Mouse (Mus musculus) myocyte (in vitro differentiated cells): ENCODE measurements at regions not wholly inside any gene's neighbourhood (a gene's known extent, or its start where the extent isn't known, plus 50 kb on each side); places are given as distances from the start of the nearest gene placed in this dataset.

Experiments used
- CEBPB ChIP-seq: IDR thresholded peaks from 2 replicates; pipeline ENCODE4 v1.6.1; 2011; ENCODE audit warnings: mild to moderate bottlenecking, moderate library complexity; ENCODE audit not compliant: poor library complexity, insufficient read depth, severe bottlenecking
- MAX ChIP-seq: IDR thresholded peaks from one replicate; pipeline ENCODE4 v1.6.1; 2011; ENCODE audit warnings: low read depth, mild to moderate bottlenecking, control low read depth
- MYOD1 ChIP-seq, 3 experiments: IDR thresholded peaks; one replicate each; pipeline ENCODE4 v1.6.1; 2011; ENCODE audit warnings: control low read depth in 2 of 3, low read depth in 2 of 3, mild to moderate bottlenecking in 2 of 3, moderate library complexity in 1 of 3; ENCODE audit not compliant: insufficient read length in 2 of 3, control insufficient read depth in 1 of 3
- MYOG ChIP-seq, 3 experiments: IDR thresholded peaks; one replicate each; pipeline ENCODE4 v1.6.1; 2011; ENCODE audit warnings: control low read depth in 2 of 3, low read depth in 2 of 3, mild to moderate bottlenecking in 2 of 3; ENCODE audit not compliant: insufficient read length in 2 of 3, control insufficient read depth in 1 of 3, insufficient read depth in 1 of 3
- POLR2A ChIP-seq: IDR thresholded peaks from one replicate; pipeline ENCODE4 v1.6.1; 2011; ENCODE audit warnings: low read depth, mild to moderate bottlenecking, control low read depth, moderate library complexity; ENCODE audit not compliant: insufficient read length
- POLR2AphosphoS2 ChIP-seq: IDR thresholded peaks from one replicate; pipeline ENCODE4 v1.6.1; 2011; ENCODE audit warnings: low read depth, control low read depth; ENCODE audit not compliant: insufficient read length
- SRF ChIP-seq: IDR thresholded peaks from one replicate; pipeline ENCODE4 v1.6.1; 2011; ENCODE audit warnings: low read depth; ENCODE audit not compliant: control insufficient read depth, insufficient read length
- TCF12 ChIP-seq: IDR thresholded peaks from one replicate; pipeline ENCODE4 v1.6.1; 2011; ENCODE audit warnings: mild to moderate bottlenecking, control low read depth; ENCODE audit not compliant: poor library complexity, insufficient read depth, severe bottlenecking
- USF1 ChIP-seq: IDR thresholded peaks from one replicate; pipeline ENCODE4 v1.6.1; 2011; ENCODE audit warnings: low read depth, mild to moderate bottlenecking, control low read depth, moderate library complexity

DNA sequence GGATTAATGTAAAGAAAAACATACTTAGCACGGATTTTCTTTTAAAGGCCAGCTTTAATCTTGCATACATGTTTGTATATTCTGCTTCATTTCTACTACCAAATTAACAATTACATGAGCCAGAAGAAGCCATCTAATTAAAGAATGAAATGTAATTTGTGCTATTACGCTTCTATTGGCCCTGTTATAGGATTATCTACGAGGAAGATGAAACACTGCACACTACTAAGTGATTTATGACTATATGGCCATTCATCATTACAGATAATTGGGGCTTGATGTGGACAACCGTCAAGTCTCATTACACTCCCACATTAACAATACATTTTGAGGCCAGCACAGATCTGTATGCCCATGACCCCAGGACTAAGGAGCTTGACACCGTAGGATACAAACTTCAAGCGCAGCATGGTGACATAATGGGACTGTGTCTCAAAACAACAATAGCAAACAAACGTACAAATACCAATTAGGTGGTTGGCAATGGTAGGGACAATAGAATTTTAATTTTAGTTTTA lies 129.7 kb upstream of the Syt1 start:
- no peak for TF ChIP-seq MAX
- no peak for TF ChIP-seq TCF12
- no peak for TF ChIP-seq POLR2AphosphoS2
- no peak for TF ChIP-seq USF1
- no peak for TF ChIP-seq POLR2A
- no peak for TF ChIP-seq MYOG (IDR thresholded peaks at IDR 0.05; ENCODE audit: control insufficient read depth in 1 of 3, insufficient read depth in 1 of 3, insufficient read length in 2 of 3, low read depth in 2 of 3)
- TF ChIP-seq SRF = no peak
- no peak for TF ChIP-seq CEBPB
- no peak for TF ChIP-seq MYOD1 (IDR thresholded peaks at IDR 0.05; ENCODE audit: control insufficient read depth in 1 of 3, insufficient read length in 2 of 3, low read depth in 2 of 3)
